Mouse (Mus musculus): ENCODE results near the gene Supt20.
"Not testable (repeated sequence)": the region's sequence is repeated elsewhere in the genome, so short reads cannot be mapped to it uniquely, and the experiment has no call there.

Gene Supt20

DNA sequence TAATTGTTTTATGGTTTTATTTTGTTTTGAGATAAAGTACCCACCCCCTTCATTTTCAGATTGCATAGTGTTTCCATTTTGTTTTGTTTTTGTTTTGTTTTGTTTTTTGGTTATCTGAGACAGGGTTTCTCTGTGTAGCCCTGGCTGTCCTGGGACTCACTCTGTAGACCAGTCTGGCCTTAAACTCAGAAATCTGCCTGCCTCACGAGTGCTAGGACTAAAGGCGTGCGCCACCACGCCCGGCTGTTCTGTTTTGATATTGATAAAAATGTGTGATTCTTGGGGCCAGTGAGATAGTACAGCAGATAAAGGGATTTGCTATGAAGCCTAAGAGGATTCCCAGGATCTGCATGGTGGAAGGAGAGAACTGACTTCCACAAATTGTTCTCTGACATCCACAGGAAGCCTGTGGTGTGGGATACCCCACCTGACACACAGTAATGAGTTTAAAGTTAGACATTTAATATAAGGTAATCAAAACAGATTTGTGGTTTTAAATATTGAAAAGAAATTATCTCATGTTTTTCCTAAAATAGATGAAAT lies 7.2 kb downstream of the Supt20 start:
- DNase-seq (ENCODE audit: low read depth, low spot score): no peak

DNA sequence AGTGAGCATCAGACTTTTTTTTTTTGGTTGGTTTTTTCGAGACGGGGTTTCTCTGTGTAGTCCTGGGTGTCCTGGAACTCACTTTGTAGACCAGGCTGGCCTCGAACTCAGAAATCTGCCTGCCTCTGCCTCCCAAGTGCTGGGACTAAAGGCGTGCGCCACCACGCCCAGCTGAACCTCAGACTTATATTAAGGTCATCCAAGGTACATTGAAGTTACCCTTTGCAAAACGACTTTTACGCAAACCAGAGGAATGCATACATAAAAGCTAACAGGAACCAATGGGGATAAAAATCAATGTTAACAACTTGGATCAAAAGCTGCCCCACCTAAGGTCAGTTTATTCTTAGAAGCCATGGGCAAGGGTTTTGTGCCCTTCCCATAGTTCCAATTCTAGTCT lies 11.5 kb downstream of the Supt20 start:
- not testable (repeated sequence) for DNase-seq (ENCODE audit: low read depth, low spot score)

DNA sequence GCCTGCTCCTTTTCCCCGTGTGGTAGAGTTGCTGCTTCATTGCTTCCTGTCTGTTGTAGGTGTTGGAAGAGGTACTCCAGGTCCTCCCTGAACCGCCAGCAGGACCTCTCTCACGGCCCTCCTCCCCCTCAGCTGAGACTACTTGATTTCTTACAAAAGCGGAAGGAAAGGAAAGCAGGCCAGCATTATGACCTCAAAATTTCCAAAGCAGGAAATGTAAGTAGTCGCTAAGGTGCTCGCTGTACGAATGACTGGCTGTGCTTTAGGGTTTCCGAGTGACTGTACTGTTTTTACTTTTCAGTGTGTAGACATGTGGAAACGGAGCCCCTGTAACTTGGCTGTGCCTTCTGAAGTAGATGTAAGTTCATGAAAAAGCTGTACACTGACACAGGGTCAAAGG lies 16.4 kb downstream of the Supt20 start:
- no peak for DNase-seq (ENCODE audit: low read depth, low spot score)

DNA sequence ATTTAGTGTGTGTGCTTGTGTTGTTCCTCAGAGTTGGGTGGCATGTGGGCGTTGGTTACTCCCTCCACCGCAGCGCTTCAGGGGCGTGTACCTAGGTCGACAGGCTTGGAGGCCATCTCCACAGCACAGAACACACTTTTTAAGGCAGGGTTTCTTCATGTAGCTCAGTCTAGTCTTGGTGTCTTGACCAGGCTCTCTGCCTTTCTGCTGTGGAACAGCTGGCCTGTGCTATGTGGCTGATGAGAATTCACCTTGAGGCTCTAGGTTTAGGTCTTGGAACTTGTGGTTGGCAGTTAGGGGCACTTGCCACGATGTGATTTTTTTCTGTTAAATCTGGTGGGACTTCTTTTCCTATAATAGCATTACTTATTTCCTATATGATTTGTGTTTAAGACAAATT lies 21.6 kb downstream of the Supt20 start, which contains the start of gene Gm21958:
Gene Gm21958, minus strand, starts transcription at position 101 of the 400 bp plus-strand sequence.
- no peak for DNase-seq (ENCODE audit: low read depth, low spot score)

DNA sequence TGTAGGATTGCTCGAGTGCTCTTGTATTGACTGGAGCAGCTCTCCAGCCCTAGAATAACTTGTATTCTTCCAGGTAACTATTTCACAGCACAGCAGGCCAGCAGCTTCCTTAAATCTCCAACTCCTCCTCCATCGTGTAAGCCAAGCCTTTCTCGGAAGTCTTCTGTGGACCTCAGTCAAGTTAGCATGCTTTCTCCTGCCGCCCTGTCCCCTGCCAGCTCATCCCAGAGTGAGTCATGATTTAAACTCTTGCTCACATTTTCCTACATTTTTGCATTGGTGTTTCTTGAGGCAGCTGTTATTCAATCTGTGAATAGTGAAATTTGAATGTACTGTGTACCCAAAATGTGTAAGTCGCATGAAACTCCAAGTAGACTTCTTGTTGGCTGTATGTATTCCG lies 22.9 kb downstream of the Supt20 start:
- no peak for DNase-seq (ENCODE audit: low read depth, low spot score)

DNA sequence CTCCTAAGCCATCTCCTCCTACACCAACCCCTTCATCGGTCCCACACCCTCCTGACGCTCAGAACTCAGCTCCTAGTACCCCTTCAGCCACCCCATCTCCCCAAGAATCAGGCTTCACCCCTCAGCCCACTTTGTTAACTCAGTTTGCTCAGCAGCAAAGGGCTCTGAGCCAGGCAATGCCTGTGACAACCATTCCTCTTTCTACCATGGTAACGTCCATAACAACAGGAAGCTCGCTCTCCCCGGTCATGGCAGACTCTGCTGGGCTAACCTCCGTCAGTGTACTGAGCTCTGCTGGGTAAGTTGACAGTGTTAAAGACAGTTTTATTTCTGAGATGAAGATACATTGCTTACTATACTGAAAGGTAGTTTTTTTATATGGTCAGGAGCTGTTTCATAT lies 24.7 kb downstream of the Supt20 start:
- no peak for DNase-seq (ENCODE audit: low read depth, low spot score)

DNA sequence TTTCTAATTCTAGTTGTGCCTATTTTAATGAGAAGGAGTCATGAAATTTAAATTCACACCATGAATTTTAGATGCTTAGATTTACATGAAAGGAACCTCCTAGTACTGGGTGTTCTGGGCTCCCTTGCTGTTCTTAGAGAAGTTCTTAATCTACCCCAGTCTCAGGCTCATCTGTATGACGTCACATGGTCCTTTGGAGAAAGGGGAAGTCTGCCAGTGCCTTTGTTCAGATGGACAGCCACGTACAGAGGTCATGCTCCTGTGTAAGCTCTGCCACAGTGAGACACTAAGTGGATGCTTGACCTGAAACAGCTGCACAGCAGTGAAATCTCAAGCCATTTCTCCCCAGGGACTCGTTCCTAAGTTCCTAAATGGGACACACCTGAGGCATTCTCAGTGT lies 26.3 kb downstream of the Supt20 start:
- peak; percentile 50 for DNase-seq (ENCODE audit: low read depth, low spot score)

DNA sequence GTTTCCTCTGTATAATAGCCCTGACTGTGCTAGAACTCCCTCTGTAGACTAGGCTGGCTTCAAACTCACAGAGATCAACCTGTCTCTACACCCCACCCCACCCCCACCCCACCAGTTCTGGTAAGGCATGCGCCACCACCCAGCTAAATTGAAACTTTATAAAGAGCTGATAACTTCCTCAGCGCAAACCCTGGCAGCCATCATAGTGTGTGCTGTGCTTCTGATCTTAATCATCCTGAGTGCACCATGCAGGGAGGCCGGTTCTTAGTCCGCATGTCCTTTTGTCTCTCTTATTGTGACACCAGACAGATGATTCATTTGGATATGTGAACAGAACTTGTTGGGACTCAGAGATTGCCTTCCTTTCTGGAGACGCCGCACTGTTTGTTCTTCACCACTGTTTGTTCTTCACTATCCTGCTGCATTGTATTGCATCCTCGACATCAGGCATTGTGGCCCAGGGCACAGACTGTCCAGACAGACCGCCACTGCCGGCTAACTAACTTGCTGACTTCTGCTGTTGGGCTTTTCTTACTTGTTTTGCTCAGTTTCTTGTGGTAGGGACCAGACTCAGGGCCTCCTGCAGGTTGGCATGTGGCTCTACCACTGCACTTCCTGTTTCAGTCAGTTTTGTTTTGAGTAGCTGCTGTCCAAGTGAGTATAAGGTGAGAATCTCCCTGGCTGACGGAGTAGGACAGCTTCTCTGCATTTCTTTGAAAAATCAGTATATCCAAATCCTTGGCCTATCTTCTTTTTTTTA lies 31.3 kb downstream of the Supt20 start:
- peak; percentile 90 for DNase-seq (ENCODE audit: low read depth, low spot score)

DNA sequence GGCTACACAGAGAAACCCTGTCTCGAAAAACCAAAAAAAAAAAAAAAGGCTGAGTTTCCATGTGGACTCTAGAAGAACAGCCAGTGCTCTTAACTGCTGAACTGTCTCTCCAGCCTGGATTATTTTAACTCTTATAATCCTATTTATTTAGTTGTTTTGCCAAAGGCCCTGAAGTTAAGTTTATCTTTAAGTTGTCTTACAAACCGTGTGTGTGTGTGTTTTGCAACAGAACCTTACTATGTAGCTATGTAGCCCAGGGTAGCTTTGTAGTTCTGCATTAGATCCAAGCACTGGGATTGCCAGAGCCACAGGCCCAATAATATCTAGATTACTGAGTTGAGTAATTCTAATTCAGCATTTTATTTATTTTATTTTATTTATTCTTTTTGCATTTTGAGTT lies 32.7 kb downstream of the Supt20 start:
- DNase-seq (ENCODE audit: low read depth, low spot score): no peak

DNA sequence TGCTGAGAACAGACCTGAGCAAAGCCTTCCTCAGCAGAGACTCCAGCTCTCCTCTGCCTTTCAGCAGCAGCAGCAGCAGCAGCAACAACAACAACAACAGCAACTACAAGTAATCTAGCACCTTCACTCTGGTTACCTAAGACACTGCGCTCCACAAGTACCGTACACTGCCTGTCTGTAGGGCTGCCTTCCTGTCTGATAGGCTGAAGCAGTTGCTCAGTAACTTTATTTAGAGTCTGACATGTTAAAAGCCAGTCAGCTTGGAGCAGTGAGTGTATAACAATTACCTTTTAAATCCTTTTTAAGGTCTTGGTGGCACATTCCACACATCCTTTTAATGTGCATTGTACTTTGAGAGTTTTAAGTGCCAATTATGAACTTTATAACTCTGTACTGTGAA lies 35.0 kb downstream of the Supt20 start:
- DNase-seq (ENCODE audit: low read depth, low spot score): no peak

DNA sequence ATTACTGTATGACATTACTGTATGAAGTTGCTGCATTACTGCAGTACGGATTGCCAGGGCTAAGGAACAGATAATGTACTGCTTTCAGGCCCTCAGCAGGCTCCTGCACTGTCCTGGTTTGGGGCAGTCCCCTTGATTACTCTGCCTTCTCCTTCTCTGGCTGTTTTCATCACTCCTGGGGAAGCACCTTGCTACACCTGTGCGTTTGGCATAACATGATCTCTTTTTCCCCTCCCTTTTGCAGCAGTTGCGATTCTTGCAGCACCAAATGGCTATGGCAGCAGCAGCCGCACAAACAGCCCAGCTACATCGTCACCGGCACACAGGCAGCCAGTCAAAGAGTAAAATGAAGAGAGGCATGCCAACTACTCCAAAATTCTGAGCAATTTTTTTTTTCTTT lies 35.5 kb downstream of the Supt20 start:
- DNase-seq (ENCODE audit: low read depth, low spot score): peak; percentile 75

DNA sequence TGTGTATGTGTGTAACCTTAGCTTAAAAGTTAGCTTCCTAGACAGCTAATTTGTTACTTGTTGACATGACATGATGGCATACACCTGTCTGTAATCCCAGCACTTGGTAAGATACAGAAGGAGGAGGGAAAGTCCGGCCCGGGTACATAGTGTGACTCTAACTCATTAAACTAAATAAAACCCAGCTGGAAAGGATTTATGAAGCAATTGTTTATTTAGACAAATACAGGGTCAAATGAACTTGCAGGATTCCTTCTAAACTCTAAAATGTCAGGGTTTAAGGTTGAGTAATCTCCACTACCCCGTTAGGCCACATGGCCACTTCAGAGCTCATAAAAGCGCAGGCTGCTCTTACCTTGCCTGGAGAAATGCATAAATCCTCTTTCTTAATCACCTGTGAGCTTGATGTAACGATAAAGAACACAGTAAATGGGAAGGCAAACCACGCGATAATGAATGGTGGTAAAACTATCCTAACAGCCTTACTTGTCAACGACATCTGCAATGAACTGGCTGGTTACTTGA lies 39.1 kb downstream of the Supt20 start:
- no peak for DNase-seq (ENCODE audit: low read depth, low spot score)

DNA sequence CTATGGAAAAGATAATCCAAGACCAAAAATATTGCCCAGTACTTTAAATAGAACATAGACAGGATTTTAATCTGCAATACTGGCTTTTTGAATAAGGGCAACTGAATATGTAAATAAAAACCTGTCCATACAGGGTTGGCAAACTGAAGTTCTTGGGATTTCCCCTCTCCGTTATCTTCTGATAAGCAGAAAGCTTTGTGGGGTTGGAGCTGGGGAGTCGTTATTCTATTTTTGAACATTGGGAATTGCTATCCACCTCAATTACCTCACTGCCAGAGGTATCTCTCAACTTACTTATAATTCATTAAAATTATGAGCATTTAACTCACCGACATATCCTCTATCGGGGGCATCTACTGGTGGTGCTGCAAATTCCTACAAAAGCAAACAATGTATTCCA lies 39.8 kb downstream of the Supt20 start:
- DNase-seq (ENCODE audit: low read depth, low spot score): no peak

DNA sequence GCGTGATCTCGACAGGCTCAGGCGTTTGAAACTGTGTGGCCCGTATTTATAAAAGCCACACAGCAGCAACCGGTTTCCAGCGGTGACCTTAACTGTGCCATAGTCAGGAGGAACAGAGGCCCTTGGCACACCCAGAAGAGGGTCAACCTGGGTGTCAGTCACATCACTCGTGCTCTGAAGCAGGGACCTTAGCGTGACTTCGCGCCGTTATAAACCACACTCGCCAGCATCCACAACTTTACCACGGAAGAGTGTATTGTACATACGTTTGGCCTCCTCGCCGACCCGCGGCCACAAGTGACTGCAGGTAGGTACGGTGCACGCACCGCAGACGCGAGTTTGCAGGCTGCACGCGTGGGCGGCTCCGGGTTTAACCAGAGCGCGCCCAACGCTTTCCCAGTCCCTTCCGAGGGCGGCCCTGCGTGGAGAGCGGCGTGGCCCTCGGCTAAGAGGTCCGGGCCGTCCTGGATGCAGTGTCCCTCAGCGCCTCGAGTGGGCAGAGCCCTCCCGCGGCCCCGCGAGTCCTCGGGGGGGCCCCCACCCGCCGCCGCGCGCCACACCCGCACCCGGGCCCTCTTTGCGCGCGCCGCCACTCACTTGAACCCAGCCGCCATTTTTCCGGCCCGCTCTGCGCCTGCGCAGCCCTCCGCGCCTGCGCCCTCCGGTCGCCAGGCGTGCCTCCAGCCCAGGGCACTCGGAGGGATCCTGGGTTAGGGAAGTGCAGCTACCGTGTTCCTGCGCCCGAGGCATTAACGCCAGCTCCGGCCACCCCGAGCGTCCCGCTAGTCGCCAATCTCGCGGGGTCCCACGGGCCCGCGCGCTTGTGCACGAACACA lies 42.0 kb downstream of the Supt20 start:
- DNase-seq (ENCODE audit: low read depth, low spot score): peak; percentile 91

DNA sequence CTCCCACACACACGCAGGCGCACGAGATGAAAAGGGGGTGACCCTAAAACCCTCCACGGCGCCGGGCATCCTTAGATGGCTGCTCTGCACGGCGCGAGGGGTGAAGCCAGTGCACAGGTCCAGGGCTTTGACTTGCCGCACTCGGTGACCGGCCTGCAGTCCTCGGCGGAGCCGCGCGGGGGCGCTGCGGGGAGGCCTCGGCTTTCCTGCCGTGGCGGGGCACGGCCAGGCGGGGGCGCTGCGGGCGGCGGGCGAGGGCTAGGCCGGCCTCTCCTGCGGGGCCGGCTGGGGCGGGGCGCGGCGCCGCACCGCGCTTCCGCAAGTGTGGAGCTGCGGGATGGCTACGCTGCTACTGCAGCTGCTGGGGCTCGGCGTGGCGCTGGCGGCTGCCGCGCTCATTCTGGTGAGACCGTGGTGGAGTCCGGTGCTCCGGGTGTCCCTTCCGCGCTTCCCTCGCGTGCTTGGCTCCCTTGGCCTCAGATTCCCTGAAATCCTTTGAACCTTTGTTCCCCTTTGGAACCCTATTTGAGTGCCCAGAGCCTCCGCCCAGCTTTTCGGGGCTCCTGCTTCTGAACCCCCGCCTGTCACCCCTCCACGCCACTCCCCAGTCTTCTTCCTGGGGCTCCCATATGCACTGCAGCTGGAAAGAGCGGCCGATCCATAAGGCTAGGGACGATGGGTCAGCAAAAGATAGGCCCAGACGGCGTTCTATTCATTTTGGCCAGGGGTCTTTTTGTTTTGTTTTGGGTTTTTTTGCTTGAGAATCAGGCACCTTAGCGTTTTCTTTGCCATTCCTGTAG lies 42.8 kb downstream of the Supt20 start, which contains the start of the genes Exosc8 and Alg5:
Gene Exosc8, minus strand, starts transcription at position 147 of the 800 bp plus-strand sequence.
Gene Alg5, plus strand, starts transcription at position 293 of the 800 bp plus-strand sequence.
- DNase-seq (ENCODE audit: low read depth, low spot score): peak; percentile 89

DNA sequence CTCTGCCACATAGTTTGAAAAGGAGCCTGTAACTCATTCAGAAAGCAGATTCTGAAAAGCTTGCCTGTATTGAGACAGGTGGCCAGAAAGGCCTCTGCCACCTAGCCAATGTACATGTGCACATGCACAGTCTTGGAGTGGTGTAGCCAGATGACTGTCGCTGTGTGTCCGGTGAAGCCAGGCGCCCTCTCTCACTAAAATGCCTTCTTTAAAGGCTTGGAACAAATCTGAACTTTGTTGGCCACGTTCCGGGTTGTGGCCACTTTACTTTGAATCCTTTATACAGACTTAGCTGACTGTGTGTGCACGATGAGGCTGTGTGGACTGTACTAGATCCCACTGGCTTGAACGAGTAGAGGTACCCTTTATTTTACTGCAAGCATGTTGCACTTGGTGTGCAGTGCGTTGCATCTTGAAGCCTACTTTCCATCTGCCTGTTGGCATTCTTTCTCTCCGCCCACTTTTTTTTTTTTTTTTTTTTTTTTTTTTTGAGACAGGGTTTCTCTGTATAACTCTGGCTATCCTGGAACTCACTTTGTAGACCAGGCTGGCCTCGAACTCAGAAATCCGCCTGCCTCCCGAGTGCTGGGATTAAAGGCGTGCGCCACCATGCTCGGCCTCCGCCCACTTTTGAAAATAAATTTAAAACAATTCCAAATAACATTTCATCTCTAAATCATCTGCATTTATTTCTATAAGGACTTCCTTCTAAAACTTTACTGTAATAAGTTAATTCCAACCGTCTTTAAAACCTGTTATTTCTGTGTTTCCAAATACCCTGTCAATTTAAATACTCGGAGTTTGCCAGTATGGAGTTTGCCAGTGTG lies 43.7 kb downstream of the Supt20 start:
- DNase-seq (ENCODE audit: low read depth, low spot score): peak; percentile 65

DNA sequence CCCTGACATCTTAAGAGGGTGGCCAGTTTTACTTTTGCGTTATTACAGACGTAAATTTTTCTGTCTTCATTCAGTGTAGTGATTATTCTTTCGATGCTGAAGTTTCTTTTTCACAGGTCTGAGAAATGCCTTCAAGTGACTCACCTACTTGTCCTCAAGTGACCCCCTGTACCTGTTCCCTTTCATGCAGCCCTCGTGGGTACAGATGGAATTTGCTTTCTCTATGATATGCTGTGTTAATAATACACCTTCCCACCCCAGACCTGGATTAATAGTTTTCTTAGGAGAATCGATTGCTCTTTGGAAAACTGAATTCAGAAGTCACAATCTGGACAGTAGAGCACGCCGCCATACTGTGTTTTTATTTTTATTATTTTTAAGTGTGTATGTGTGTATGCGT lies 44.7 kb downstream of the Supt20 start:
- no peak for DNase-seq (ENCODE audit: low read depth, low spot score)

DNA sequence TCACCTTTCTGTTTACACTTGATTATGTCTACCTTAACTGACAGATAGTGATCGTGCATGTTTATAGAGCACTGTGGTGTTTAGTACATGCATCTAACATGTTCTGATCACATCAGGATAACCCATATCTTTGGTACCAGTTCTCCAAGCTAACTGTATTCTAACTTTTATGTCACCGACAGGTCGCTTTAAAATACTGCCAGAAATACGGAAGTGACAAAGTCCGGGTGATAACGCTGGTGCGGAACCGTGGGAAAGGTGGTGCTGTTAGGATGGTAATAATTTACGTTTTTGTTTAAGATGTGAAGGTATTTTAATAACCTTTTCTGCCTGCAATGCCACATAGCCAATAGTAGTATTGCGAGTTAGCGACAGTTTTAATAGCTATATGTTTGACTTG lies 49.4 kb downstream of the Supt20 start:
- no peak for DNase-seq (ENCODE audit: low read depth, low spot score)

DNA sequence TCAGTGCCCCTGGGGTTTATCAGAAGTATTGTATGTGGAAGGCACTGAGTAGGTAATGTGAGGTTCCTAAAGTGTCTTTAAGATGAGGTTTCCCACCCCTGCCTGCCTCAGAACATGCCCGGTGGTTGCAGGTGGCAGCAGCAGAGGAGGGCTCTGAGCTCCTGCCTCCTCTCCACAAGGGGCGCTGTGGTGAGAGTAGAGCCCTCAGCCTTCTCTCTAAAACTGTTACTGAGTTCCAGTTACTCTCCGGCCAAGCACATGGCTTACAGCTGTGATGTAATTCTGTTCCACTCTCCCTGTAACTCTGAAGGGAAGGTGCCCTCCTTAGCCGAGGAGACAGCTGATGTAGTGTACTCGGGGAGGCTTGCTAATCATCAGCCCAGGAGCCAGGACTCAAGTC lies 53.2 kb downstream of the Supt20 start:
- DNase-seq (ENCODE audit: low read depth, low spot score): peak; percentile 56

DNA sequence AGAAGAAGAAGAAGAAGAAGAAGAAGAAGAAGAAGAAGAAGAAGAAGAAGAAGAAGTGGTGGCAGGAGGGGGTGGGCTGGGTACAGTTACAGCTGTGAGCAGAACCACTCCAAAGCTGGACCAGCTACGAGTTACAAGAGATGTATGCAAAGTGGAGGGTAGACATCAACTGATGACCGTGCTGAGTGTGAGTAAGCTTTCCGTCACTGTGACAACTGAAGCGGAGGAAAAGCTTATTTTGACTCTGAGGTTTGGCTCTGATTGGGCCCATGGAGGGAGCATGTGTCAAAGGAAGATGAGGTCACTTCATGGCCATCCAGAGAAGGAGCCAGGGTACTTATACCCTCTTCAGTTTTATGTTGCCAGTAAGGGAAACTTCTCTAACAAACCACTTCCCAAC lies 60.8 kb downstream of the Supt20 start:
- DNase-seq (ENCODE audit: low read depth, low spot score): no peak
